8 mouse cellular contexts compared by ENCODE assay signal in the genomic region with DNA sequence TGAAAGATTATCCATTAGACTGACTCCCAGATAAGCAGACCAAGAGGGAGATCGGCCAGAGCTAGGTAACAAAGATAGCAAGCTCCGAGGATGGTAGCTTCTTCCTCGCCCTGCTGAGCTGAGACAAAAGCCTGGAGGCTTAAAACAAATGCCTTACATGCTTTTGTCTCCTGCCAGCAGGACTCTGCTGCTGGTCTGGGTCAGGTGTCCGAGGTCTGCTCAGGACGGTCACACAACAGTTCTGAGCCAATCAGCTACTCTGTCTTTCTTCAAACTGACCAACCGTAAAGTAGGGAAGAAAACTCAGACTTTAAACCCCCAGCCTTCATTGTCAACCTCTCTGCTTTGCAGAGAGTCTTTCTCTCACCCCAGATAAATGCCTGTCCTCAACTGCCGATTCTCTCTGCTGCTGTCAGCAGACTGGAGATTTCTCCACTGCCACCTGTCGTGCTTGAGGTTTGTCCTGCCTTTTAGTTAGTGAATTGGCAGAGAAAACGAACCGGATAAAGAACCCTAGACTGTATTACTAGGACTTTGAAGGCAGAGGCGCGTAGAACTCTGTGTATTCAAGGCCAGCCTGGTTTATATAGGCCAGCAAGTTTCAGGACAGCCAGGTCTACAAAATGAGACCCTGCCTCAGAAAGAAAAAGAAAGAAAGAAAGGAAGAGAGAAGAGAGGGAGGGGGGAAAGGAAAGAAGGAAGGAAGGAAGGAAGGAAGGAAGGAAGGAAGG. TPM values are rescaled to one million over a fixed set of nuclear protein-coding genes. Genes with fewer than 3 reads are reported as not detected.
DNase-seq lines count a peak whose midpoint lies in the region; ATAC-seq and TF ChIP-seq lines count a peak whose summit lies in the region.

A gene (plus strand): TSS at position 350 of the 731 bp plus-strand sequence.

- TF ChIP-seq CTCF in stomach, postnatal 0 days (IDR thresholded peaks at IDR 0.05; ENCODE audit: low read depth): no peak

- no peak within 1 kb of the TSS for H3K9ac ChIP-seq in stomach, embryonic 14.5 days (replicated peaks; ENCODE audit: low read depth, low read length)
- no peak within 1 kb of the TSS for H3K9ac ChIP-seq in stomach, postnatal 0 days (ENCODE audit: low read length)
- H3K9ac ChIP-seq in hindbrain, embryonic 16.5 days (ENCODE audit: low read depth, low read length): peak within 1 kb of the TSS; percentile 35; the same call in 1 of the 2 replicates
- 0 out of 2 replicates have a peak within 1 kb of the TSS, but pooled peaks have one; percentile 7 for H3K9ac ChIP-seq in liver, embryonic 13.5 days

- ATAC-seq in stomach, embryonic 14.5 days (ENCODE audit: insufficient number of reproducible peaks, insufficient read depth, low FRiP score, low read depth): peak; percentile 47; the same call in 1 of the 2 replicates
- no peak for ATAC-seq in stomach, postnatal 0 days (ENCODE audit: low FRiP score, low TSS enrichment)
- ATAC-seq in hindbrain, embryonic 16.5 days: peak; percentile 67; the same call in 1 of the 2 replicates
- ATAC-seq in liver, embryonic 13.5 days (ENCODE audit: low read depth): peak; percentile 69

- H3K27me3 ChIP-seq in stomach, embryonic 14.5 days (ENCODE audit: control insufficient read depth, insufficient read depth, low read length): no peaks in the 10 kb centered on the region
- no peaks in the 10 kb centered on the region for H3K27me3 ChIP-seq in stomach, postnatal 0 days (ENCODE audit: control insufficient read depth, insufficient read depth, low read length)
- no peaks in the 10 kb centered on the region for H3K27me3 ChIP-seq in hindbrain, embryonic 16.5 days (replicated peaks; ENCODE audit: control insufficient read depth, insufficient read depth, low read length)
- no peaks in the 10 kb centered on the region for H3K27me3 ChIP-seq in liver, embryonic 13.5 days

- no peaks in the 10 kb centered on the region for H3K36me3 ChIP-seq in stomach, embryonic 14.5 days (ENCODE audit: control insufficient read depth, insufficient read depth, low read length)
- H3K36me3 ChIP-seq in stomach, postnatal 0 days (ENCODE audit: control insufficient read depth, insufficient read depth, low read length): no peaks in the 10 kb centered on the region
- H3K36me3 ChIP-seq in hindbrain, embryonic 16.5 days (ENCODE audit: control insufficient read depth, insufficient read depth, low read length): no peaks in the 10 kb centered on the region
- H3K36me3 ChIP-seq in liver, embryonic 13.5 days: no peaks in the 10 kb centered on the region

- H3K4me3 ChIP-seq in stomach, embryonic 14.5 days (ENCODE audit: low read depth, low read length): no peak within 1 kb of the TSS
- no peak within 1 kb of the TSS for H3K4me3 ChIP-seq in stomach, postnatal 0 days (ENCODE audit: low read depth, low read length)
- H3K4me3 ChIP-seq in hindbrain, embryonic 16.5 days (ENCODE audit: low read length): peak within 1 kb of the TSS; percentile 19
- H3K4me3 ChIP-seq in liver, embryonic 13.5 days (replicated peaks): peak within 1 kb of the TSS; percentile 23

- H3K9me3 ChIP-seq in stomach, embryonic 14.5 days (ENCODE audit: control insufficient read depth, low read depth, low read length): no peaks in the 10 kb centered on the region
- H3K9me3 ChIP-seq in stomach, postnatal 0 days (ENCODE audit: control insufficient read depth, low read length): no peaks in the 10 kb centered on the region
- no peaks in the 10 kb centered on the region for H3K9me3 ChIP-seq in hindbrain, embryonic 16.5 days (ENCODE audit: control insufficient read depth, low read length)
- H3K9me3 ChIP-seq in liver, embryonic 13.5 days (replicated peaks): no peaks in the 10 kb centered on the region

- peak within 1 kb of the TSS; percentile 29; the same call in 1 of the 2 replicates for H3K4me2 ChIP-seq in stomach, embryonic 14.5 days (replicated peaks; ENCODE audit: low read depth, low read length)
- no peak within 1 kb of the TSS for H3K4me2 ChIP-seq in stomach, postnatal 0 days (replicated peaks; ENCODE audit: low read depth)
- peak within 1 kb of the TSS; percentile 49 for H3K4me2 ChIP-seq in hindbrain, embryonic 16.5 days (ENCODE audit: low read length)
- H3K4me2 ChIP-seq in liver, embryonic 13.5 days: peak within 1 kb of the TSS; percentile 42

- DNase-seq in stomach, postnatal 0 days (ENCODE audit: low spot score): no peak
- no peak for DNase-seq in liver, embryonic 13.5 days
- DNase-seq in thymus, postnatal 0 days (ENCODE audit: low spot score): no peak
- DNase-seq in urinary bladder, postnatal 4 days (ENCODE audit: low spot score in 2 of 2): no peak
- no peak for DNase-seq in layer of hippocampus, adult 18-20 months (ENCODE audit: low spot score in 2 of 2)
- no peak for DNase-seq in cerebellum, adult 11 months

- TF ChIP-seq EP300 in stomach, postnatal 0 days (optimal IDR thresholded peaks at IDR 0.05): no peak

- H3K27ac ChIP-seq in stomach, embryonic 14.5 days (ENCODE audit: low read length): no peak within 1 kb of the TSS
- H3K27ac ChIP-seq in stomach, postnatal 0 days (replicated peaks): no peak within 1 kb of the TSS
- H3K27ac ChIP-seq in hindbrain, embryonic 16.5 days (ENCODE audit: low read depth, low read length): no peak within 1 kb of the TSS
- H3K27ac ChIP-seq in liver, embryonic 13.5 days: peak within 1 kb of the TSS; percentile 50

- WGBS in stomach, embryonic 14.5 days: 4% methylated on average over 12 of the region's 12 CpGs
- 6% methylated on average over 12 of the region's 12 CpGs for WGBS in stomach, postnatal 0 days
- WGBS in hindbrain, embryonic 16.5 days: 0% methylated on average over 12 of the region's 12 CpGs
- WGBS in liver, embryonic 13.5 days (ENCODE audit: insufficient replicate concordance): 13% methylated on average over 12 of the region's 12 CpGs

- H3K4me1 ChIP-seq in stomach, embryonic 14.5 days (ENCODE audit: control insufficient read depth, insufficient read depth, low read length): no peaks in the 10 kb centered on the region
- H3K4me1 ChIP-seq in stomach, postnatal 0 days (replicated peaks; ENCODE audit: control insufficient read depth, insufficient read depth): no peaks in the 10 kb centered on the region
- H3K4me1 ChIP-seq in hindbrain, embryonic 16.5 days (ENCODE audit: control insufficient read depth, insufficient read depth, low read depth, low read length): no peaks in the 10 kb centered on the region; the same call in 1 of the 2 replicates
- no peaks in the 10 kb centered on the region for H3K4me1 ChIP-seq in liver, embryonic 13.5 days (replicated peaks)

RNA-seq across cellular contexts. Expression of the gene that starts here (rescaled TPM):
- 1.2 and 1.6 TPM in 2 replicates for polyA plus RNA-seq in stomach, embryonic 14.5 days (2014; fragmentation: Nextera tagmentation; extraction: Ambion mirVana)
- polyA plus RNA-seq in stomach, postnatal 0 days (2015; fragmentation: Nextera tagmentation; extraction: Ambion mirVana): 0.18 and 0.38 TPM in 2 replicates
- 0.36 and 0.39 TPM in 2 replicates for polyA plus RNA-seq in hindbrain, embryonic 16.5 days (2015; fragmentation: Nextera tagmentation; extraction: Ambion mirVana)
- polyA plus RNA-seq in liver, embryonic 13.5 days (2015; fragmentation: Nextera tagmentation; extraction: Ambion mirVana): 2.5 and 2.8 TPM in 2 replicates
- 0.19 TPM in 1 of 2 replicates, not detected in the other for polyA plus RNA-seq in thymus, postnatal 0 days (2015; fragmentation: Nextera tagmentation; extraction: Ambion mirVana)
- not detected for total RNA-seq in layer of hippocampus, adult 18-20 months (2021)

Comparison
In these comparisons a context has a peak if more than half of its experiments do, and no peak if none do; other contexts are left out.
1. Peak in ATAC-seq, H3K4me3 ChIP-seq, H3K9ac ChIP-seq and H3K4me2 ChIP-seq in hindbrain, embryonic 16.5 days; RNA of the gene not detected or under 1 TPM.